Mouse (Mus musculus): ENCODE measurements at regions not wholly inside any gene's neighbourhood (a gene's known extent, or its start where the extent isn't known, plus 50 kb on each side); places are given as distances from the start of the nearest gene placed in this dataset.

DNA sequence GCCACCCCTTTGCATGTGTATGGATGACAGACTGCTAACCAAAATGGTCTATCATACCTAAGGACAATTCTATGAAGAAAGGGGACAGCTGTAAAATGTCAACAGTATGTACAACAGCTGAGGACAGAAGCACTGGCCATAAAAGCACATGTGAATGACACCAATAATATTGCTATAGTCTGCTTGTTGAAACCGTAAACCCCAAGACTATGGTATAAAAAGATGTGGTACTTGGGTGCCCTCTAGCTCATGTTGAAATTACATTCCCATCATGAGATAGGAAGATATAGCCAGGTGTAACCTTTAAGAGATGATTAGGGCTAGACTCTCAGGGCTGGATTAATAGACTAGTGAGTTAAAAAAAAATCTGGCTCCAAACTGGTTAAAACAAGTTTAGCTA, 361.6 kb upstream of the Sptlc3 start:
- DNase-seq (ENCODE audit: extremely low spot score) = no peak

GRCm38 (mm10) chr2:139147004-139147403, 346.7 kb upstream of the Sptlc3 start:
- DNase-seq (ENCODE audit: extremely low spot score) = no peak

GRCm38 (mm10) chr2:139179641-139180040, 314.1 kb upstream of the Sptlc3 start:
- DNase-seq (ENCODE audit: extremely low spot score) = no peak

DNA sequence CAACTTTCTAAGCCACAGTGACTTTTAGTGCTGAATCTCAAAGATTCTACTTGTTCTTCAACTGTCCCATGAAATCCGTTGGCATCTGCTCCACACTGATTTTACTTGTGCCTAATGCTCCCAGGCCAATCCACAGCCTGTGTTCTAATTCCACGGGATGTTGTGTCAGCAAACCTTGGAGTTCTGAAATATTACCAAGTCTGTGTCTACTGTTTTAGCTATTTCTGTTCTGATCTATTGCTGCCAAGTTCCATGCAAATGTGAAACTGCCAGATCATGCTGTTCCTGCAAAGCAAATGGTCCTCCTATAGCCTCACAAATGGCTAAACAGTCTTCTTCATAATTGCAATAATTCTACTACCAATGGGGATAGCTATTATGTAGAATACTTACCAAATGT, 295.4 kb upstream of the Sptlc3 start:
- no peak for DNase-seq (ENCODE audit: extremely low spot score)

DNA sequence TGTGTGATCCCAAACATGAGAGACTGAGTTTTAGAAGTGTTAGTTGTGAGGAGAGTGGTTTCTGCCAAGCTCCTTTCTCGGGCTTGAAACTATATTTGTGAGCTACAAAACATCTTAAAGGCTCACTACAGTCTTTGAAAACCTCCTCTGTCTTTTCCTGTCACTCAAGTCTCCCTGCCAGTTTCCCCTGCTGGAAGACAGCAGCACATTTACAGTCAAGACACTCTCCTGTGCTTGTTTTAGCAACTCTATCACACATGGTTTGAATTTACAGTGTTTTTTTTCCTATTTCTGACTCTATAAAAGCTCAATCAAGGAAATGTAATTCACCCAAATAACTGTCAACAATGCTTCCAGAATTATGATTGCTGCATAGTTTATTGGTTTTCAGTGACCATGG, 286.1 kb upstream of the Sptlc3 start:
- no peak for DNase-seq (ENCODE audit: extremely low spot score)

GRCm38 (mm10) chr2:139220757-139221400, 272.8 kb upstream of the Sptlc3 start:
- DNase-seq (ENCODE audit: extremely low spot score) = peak; percentile 6

DNA sequence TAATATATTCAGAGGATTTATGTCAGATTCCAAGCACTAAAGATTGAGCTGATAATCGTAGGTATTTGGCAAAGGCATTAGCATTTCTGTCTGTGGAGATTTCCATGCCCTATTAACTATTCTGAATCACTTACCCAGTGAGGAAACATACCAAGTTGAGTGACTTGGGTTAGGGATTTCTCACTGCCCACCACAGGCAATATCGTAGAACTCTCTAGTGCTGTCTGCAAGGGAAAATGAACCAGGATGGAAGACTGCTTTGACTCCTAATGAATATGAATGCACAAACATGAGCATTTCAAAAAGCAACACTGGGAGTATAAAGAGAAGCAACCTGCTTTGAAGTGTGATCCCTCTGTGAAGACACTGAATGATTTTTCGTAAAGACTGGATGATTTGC, 263.3 kb upstream of the Sptlc3 start:
- DNase-seq (ENCODE audit: extremely low spot score) = peak; percentile 1

GRCm38 (mm10) chr2:139250138-139250537, 243.6 kb upstream of the Sptlc3 start:
- DNase-seq (ENCODE audit: extremely low spot score) = no peak

DNA sequence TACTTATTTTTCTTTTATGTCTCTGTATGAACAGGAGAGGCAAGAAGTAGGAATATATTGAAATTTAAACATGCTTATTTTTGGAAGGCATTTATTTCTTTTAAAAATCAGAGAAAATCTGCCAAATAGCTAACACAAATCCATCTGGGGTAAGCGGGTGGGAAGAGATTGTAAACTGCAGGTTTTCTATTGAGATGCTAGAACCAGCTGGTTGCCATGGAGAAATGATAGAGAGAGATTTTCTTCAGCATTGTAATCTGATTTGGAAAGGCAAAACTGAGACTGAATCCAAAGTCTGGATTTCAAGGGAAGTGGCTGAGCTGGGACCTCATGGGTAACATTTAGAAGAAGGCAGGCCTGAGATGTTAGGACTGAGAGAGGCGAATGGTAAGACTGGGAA, 226.6 kb upstream of the Sptlc3 start:
- DNase-seq (ENCODE audit: extremely low spot score) = no peak

DNA sequence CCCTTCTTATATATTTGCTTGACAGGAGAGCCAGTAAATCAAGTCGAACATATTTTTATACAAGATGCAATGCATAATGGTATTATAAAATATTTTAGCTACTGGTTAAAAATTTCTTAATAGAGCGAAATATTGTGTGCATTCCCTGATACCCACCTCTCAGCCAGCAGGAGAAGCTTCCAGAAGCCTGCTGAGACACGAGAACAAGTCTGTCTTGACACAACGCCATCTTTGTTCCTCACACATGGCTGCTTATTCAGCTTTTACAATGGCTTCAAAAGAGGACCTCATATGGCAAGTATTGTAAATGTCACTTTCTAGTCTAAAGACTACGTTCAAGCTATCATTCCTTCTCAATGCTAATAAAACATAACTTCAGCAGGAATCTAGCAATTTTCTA, 217.1 kb upstream of the Sptlc3 start:
- DNase-seq (ENCODE audit: extremely low spot score) = no peak

DNA sequence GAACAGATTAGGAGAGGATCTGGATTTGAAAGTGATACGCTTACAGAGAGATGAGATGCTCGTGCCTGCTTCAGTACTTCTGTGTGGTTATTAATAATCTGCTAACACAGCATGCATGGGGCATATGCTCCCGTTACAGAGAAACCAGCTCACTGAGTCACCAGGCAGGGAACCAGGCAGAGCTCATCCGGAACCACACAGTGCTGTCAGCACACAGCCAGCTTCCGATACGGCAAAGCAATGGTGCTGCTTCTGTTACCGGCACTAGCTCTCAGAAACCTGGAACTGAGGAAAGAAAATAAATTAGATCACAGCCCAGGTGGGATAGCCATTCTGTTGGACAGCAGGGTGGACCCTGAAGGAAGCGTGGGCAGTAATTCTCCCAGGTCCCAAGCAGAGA, 216.1 kb upstream of the Sptlc3 start:
- no peak for DNase-seq (ENCODE audit: extremely low spot score)

DNA sequence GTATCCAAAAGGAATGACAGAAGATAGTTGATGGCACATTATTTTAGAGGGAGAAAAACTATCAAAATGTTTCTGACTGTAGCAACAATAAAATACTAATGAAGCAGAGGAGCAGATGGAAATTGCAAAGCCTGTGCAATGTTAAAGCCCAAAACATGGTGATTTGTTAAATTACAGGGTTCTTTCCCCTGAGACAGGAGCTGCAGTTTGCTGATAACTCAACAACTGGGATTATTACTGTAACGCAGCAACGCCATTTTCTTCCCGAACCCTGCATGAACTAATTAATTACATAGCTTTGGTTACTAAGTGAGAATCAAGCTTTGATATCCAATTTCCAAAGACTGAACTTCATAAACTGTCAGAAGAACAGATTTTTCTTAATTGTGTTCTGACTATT, 212.7 kb upstream of the Sptlc3 start:
- no peak for DNase-seq (ENCODE audit: extremely low spot score)

DNA sequence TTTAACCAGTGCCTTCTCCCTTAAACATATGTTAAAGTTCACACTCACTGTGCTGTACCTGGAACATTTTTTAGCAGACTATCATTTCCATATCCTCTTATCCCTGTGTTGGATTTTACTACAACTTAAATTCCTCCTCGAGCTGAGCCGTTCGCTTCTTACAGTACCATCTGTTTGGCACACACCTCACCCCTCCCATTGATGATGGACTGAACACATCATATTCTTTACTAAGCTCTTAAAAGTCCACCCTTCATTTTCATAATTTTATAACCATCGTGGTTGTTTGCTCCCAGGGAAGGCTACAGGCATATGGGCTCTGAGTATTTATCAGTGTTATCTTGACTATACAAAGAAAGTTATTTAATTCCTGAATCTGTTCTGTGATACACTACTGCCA, 209.4 kb upstream of the Sptlc3 start:
- no peak for DNase-seq (ENCODE audit: extremely low spot score)

DNA sequence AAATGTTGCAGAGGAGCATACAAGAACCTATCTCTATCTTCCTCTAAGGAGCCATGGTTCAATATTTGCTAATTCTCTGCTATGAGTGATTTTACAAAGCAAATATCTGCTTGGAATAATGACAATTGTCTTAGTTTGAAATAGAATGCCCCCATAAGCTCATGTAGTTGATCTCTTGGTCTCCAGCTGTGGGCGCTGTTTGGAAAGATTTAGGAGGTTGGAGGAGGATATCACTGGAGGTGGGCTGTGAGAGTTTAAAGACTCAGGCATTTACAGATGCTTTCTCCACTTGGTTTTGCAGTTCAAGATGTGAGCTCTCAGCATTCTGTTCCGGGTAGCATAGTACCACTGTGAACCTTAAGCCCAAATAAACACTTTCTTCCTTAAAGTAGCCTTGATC, 207.3 kb upstream of the Sptlc3 start:
- DNase-seq (ENCODE audit: extremely low spot score) = no peak

GRCm38 (mm10) chr2:139298541-139299152, 195.1 kb upstream of the Sptlc3 start:
- DNase-seq (ENCODE audit: extremely low spot score) = peak; percentile 23

DNA sequence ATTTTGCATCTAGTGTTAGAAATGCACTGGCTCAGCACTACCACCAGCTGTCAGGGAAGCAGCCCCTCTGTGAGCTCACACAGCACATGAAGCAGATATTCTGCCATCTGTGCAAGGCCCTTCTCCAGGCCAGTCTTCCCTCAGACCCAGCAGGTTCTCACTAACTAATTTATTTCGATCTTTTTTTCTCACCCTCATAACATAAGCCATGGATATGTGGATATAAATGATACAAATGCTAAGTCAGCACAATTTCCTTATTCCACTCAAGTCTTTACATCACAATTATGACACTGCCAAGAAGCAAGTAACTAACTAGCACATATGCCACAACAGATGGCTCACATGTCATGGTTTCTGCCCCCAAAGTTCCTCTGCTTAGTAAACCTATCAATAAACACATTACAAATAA, 182.3 kb upstream of the Sptlc3 start:
- DNase-seq (ENCODE audit: extremely low spot score) = no peak

GRCm38 (mm10) chr2:139312053-139312452, 181.7 kb upstream of the Sptlc3 start:
- no peak for DNase-seq (ENCODE audit: extremely low spot score)

DNA sequence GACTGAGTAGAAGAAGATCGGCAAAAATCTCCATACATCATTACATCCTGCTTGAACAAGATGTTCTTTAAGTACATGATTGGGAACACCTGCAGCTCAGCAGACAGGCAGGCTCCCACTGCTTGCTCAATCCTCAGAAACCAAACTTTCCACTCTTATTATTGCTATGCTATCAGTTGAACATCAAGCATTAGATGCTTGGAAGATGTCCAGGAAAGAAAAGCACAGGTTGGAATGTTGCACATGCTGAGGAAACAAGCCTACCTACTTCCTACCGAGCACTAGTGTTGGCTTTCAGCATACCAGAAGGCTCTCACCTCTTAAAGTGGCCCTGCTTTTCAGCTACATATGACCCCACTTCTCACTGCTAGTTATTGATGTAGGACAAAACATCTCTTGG, 171.2 kb upstream of the Sptlc3 start:
- no peak for DNase-seq (ENCODE audit: extremely low spot score)

DNA sequence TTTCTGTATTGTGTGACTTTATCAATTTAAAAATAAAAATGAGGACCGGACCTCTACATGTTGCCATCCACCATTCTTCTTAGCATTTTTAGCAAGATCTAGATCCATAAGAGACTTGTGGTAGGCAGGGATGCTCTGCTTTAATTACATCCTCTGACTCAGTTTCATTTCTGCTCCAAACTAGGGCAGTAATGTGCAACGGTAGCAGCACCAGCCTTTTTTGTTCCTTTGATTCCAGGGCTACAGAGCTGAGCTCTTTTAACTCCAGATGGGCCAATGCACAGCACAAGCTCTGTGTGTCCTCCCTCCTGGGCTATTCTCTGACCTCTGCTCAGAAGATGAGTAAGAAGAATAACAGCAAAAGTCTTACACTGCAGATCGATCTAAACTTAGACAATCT, 168.2 kb upstream of the Sptlc3 start:
- no peak for DNase-seq (ENCODE audit: extremely low spot score)

GRCm38 (mm10) chr2:139334681-139335080, 159.0 kb upstream of the Sptlc3 start:
- DNase-seq (ENCODE audit: extremely low spot score) = no peak

- DNase-seq (ENCODE audit: extremely low spot score) = no peak
These were observed 155.5 kb upstream of the Sptlc3 start for GRCm38 (mm10) chr2:139338240-139338639.

- DNase-seq (ENCODE audit: extremely low spot score) = no peak
These were observed 137.3 kb upstream of the Sptlc3 start for GRCm38 (mm10) chr2:139356280-139357010.

- DNase-seq (ENCODE audit: extremely low spot score) = no peak
These were observed 131.4 kb upstream of the Sptlc3 start for GRCm38 (mm10) chr2:139362245-139362847.

Data from embryo, embryonic 9.5 days (tissue).